Mouse (Mus musculus): ENCODE results near the gene Anp32b. TPM values are rescaled to one million over a fixed set of nuclear protein-coding genes. Genes with fewer than 3 reads are reported as not detected.

The Anp32b gene
- 103 and 209 TPM in 2 replicates for total RNA-seq (2017)

GRCm38 (mm10) chr4:46450519-46451131 lies at the start of gene Anp32b:
Gene Anp32b, plus strand, starts transcription at chr4:46450902.
- ATAC-seq (replicated peaks in 1 of 2; ENCODE audit: insufficient read depth in 1 of 2, low FRiP score in 2 of 2, low TSS enrichment in 1 of 2, low read depth in 1 of 2, poor library complexity in 2 of 2, severe bottlenecking in 2 of 2) = peak; percentile 65 to 76

GRCm38 (mm10) chr4:46404042-46404795 lies 46.5 kb upstream of the Anp32b start:
- peak; percentile 95 to 97 for ATAC-seq (replicated peaks in 1 of 2; ENCODE audit: insufficient read depth in 1 of 2, low FRiP score in 2 of 2, low TSS enrichment in 1 of 2, low read depth in 1 of 2, poor library complexity in 2 of 2, severe bottlenecking in 2 of 2)

- no peak for ATAC-seq (replicated peaks in 1 of 2; ENCODE audit: insufficient read depth in 1 of 2, low FRiP score in 2 of 2, low TSS enrichment in 1 of 2, low read depth in 1 of 2, poor library complexity in 2 of 2, severe bottlenecking in 2 of 2)
Observed at GRCm38 (mm10) chr4:46406966-46407703, 43.6 kb upstream of the Anp32b start.

DNA sequence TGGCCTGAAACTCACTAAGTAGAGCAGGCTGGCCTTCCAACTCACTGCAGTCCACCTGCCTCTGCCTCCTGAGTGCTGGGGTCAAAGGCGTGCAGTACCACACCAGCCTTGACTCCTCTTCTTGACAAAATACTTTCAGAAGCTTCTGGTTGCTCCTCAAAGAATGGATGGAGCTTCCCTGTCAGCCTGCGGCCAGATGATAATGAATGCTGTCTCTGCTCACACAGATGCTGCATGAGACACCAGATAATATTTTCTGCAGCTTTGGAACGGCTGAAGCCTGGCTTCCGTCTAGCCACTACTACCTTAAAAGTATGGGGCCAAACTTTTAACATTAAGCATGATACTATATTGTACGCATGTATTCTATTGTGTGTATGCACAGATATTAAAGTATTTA lies 40.0 kb upstream of the Anp32b start:
- no peak; a peak in 1 of 4 replicates for ATAC-seq (replicated peaks in 1 of 2; ENCODE audit: insufficient read depth in 1 of 2, low FRiP score in 2 of 2, low TSS enrichment in 1 of 2, low read depth in 1 of 2, poor library complexity in 2 of 2, severe bottlenecking in 2 of 2)

- ATAC-seq (replicated peaks in 1 of 2; ENCODE audit: insufficient read depth in 1 of 2, low FRiP score in 2 of 2, low TSS enrichment in 1 of 2, low read depth in 1 of 2, poor library complexity in 2 of 2, severe bottlenecking in 2 of 2) = peak; percentile 87 to 95
Observed at GRCm38 (mm10) chr4:46411489-46411888, 39.2 kb upstream of the Anp32b start.

- ATAC-seq (replicated peaks in 1 of 2; ENCODE audit: insufficient read depth in 1 of 2, low FRiP score in 2 of 2, low TSS enrichment in 1 of 2, low read depth in 1 of 2, poor library complexity in 2 of 2, severe bottlenecking in 2 of 2) = no peak
Observed at GRCm38 (mm10) chr4:46412113-46412512, 38.6 kb upstream of the Anp32b start.

DNA sequence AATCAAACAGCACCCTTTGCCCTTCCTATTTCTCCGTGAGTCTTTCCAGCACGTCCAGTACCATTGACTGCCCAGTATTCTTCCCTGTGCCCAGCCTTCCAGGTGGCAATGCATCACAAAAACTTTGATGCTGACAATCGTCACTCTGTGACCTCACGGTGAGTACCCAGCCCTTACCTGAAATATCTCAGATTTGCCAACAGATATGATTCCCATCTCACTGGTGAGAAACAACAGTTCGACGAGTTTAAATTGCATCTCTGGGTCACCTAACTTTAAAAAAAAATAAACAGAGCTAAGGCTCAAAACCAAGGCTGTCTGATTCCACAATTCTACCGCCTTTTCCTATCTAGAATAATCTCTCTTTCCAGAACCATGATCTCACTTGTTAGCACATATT lies 37.3 kb upstream of the Anp32b start, which contains the start of gene Hemgn:
Gene Hemgn (minus strand): TSS at position 101 of the 400 bp plus-strand sequence.
- ATAC-seq (replicated peaks in 1 of 2; ENCODE audit: insufficient read depth in 1 of 2, low FRiP score in 2 of 2, low TSS enrichment in 1 of 2, low read depth in 1 of 2, poor library complexity in 2 of 2, severe bottlenecking in 2 of 2) = no peak

GRCm38 (mm10) chr4:46417491-46417890 lies 33.2 kb upstream of the Anp32b start:
- ATAC-seq (replicated peaks in 1 of 2; ENCODE audit: insufficient read depth in 1 of 2, low FRiP score in 2 of 2, low TSS enrichment in 1 of 2, low read depth in 1 of 2, poor library complexity in 2 of 2, severe bottlenecking in 2 of 2) = peak; percentile 61 to 70

DNA sequence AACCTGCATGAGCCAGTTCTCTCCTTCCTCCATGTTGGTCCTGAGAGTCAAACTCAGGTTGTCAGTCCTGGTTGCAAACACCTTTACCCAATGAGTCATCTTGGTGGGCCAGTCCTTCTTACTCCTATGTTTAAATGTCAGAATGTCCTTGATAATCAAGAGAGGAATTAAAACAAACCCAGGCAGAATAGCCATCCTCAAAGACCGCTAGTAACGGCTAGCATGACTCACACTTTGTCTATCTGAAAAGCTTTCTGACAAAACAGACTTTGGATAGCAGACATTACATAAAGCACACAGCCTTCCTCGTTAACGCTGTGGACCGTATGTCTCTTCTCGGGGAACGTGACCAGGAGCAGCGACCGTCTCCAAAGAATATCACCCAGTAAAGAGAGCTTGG lies 31.9 kb upstream of the Anp32b start:
- ATAC-seq (replicated peaks in 1 of 2; ENCODE audit: insufficient read depth in 1 of 2, low FRiP score in 2 of 2, low TSS enrichment in 1 of 2, low read depth in 1 of 2, poor library complexity in 2 of 2, severe bottlenecking in 2 of 2) = no peak

DNA sequence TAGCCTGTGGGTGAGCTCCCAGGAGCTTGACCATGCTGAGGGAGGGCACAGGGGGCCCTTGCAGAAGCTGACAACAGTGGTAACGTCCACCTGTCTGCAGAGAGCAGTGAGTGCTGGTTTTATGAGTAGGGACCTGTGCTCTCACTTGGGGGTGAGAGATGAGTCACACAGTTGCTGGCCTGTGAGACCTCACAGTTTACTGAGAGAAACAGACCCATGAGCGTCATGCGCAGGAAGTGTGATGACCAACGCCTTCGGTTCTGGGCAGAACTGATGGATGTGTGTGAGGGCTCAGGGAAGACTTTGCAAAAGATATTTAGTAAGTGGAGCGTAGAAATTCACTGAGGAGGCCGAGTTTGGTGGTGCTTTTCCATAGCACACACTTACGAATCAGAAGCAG lies 28.1 kb upstream of the Anp32b start:
- ATAC-seq (replicated peaks in 1 of 2; ENCODE audit: insufficient read depth in 1 of 2, low FRiP score in 2 of 2, low TSS enrichment in 1 of 2, low read depth in 1 of 2, poor library complexity in 2 of 2, severe bottlenecking in 2 of 2) = no peak

- no peak for ATAC-seq (replicated peaks in 1 of 2; ENCODE audit: insufficient read depth in 1 of 2, low FRiP score in 2 of 2, low TSS enrichment in 1 of 2, low read depth in 1 of 2, poor library complexity in 2 of 2, severe bottlenecking in 2 of 2)
Observed at GRCm38 (mm10) chr4:46428903-46429499, 21.7 kb upstream of the Anp32b start.

DNA sequence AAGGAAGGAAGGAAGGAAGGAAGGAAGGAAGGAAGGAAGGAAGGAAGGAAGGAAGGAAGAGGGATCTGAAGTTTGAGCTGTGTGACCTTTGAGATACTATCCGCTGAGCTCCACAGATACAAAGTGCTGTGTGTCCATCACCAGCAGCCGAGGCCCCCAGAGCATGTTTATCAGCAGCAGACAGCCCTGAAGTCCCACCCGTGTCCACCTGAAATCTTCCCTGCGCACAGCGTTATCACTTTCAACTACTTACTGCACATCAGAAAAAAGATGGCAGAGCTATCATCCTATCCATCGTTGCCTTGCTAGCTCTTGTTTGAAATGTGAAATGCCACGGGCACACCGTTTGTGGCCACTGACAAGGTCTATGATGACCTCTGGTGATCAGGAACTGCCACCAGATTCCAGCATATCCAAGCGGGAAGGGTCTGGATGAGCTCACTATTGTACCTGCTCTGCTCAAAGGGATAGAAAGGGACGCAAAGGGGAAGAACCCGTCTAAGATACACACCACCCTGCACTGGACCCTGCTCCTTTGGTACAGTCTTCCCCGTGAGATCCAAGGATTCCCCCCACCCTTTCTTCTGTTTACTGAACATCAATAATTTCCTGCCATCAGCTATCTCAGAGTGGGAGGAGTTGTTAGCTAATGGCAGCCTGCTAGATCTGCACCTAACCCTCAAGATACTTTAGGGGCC lies 18.2 kb upstream of the Anp32b start:
- no peak for ATAC-seq (replicated peaks in 1 of 2; ENCODE audit: insufficient read depth in 1 of 2, low FRiP score in 2 of 2, low TSS enrichment in 1 of 2, low read depth in 1 of 2, poor library complexity in 2 of 2, severe bottlenecking in 2 of 2)

DNA sequence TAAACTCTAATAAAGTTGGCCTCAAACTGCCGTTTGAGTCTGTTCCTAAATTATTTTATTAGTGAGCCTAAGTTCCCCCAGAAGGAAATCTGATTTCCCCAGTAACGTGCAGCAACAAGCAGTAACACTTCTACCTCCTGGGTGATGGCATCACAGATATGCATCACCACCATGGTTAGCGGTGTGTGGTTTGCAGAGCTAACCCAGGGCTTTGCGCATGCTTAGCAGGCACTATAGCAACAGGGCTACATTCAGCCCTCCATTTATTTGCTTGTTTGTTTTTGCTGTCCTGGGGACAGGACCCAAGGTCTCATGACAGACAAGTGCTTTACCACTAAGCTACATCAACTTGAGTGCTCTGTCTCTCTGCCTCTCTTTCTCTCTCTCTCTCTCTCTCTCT lies 8.2 kb upstream of the Anp32b start:
- peak; percentile 53 to 77 for ATAC-seq (replicated peaks in 1 of 2; ENCODE audit: insufficient read depth in 1 of 2, low FRiP score in 2 of 2, low TSS enrichment in 1 of 2, low read depth in 1 of 2, poor library complexity in 2 of 2, severe bottlenecking in 2 of 2)

DNA sequence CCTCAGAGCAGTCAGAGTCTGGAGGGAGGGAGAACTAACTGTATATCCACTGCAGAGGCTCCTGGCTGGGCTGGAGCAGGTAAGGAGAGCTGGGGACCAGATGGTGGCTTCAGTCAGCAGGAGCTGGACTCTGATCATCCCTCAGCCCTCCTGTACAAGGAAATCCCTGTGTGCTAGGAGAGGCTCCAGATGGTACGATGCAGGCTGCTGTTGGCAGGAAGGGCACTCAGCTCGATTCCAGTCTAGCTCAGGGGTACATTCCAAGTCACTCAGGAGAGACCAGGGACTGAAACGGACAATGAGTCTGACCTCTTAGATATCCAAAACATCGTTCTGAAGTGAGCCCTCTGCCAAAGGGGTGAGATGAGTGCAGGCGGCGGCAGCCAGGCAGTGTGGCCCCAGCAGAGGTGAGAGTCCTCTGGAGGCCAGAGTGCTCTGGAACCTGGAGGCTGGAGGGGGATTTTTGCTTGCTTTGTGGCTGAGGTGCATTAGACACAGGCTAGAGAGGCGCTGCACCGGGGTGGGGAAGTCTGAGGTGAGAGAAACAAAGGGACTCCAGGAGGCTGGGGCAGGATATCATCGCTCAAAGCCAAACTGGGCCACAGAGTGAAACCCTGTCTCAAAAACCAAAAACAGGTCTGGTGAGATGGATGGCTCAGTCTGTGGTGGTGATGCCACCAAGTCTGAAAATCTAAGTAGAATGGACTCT lies 5.3 kb upstream of the Anp32b start:
- no peak for ATAC-seq (replicated peaks in 1 of 2; ENCODE audit: insufficient read depth in 1 of 2, low FRiP score in 2 of 2, low TSS enrichment in 1 of 2, low read depth in 1 of 2, poor library complexity in 2 of 2, severe bottlenecking in 2 of 2)

DNA sequence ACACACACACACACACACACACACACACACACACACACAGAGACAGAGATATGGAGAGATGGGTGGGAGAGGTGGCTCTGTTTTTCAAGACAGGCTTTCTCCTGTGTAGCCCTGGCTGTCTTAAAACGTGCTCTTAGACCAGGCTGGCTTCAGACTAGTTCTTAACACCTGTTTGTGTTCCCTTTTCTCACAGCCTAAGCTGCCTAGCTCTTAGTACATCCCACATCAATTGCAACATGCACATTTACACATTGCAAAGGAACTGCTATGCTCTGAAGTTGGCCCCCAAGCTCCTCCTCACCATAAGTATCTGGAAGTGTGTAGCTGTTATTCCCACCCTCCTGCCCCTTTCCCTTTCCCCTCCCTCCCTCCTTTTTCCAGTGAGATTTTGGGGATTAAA lies 3.2 kb upstream of the Anp32b start:
- ATAC-seq (replicated peaks in 1 of 2; ENCODE audit: insufficient read depth in 1 of 2, low FRiP score in 2 of 2, low TSS enrichment in 1 of 2, low read depth in 1 of 2, poor library complexity in 2 of 2, severe bottlenecking in 2 of 2) = no peak

DNA sequence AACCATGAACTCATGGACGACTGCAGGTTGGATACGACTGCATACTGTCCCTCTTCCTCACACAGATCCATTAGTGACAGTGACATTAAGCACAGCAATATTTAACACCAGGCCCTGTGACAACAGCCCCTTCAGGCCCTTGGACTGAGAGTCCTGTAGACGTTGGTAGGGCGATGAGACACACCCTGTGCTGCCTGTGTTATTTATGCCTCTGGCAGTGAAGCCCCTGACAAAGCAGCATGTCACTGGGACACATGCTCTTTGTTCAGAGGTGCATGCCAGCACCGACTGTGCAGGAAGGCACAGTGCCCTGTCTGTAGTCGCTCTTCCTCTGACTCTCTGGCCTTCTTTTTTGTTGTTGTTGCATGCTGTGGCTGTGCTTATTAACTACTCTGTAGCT lies 1.8 kb upstream of the Anp32b start:
- no peak for ATAC-seq (replicated peaks in 1 of 2; ENCODE audit: insufficient read depth in 1 of 2, low FRiP score in 2 of 2, low TSS enrichment in 1 of 2, low read depth in 1 of 2, poor library complexity in 2 of 2, severe bottlenecking in 2 of 2)

- ATAC-seq (replicated peaks in 1 of 2; ENCODE audit: insufficient read depth in 1 of 2, low FRiP score in 2 of 2, low TSS enrichment in 1 of 2, low read depth in 1 of 2, poor library complexity in 2 of 2, severe bottlenecking in 2 of 2) = no peak
Observed at GRCm38 (mm10) chr4:46450020-46450518, 633 bp upstream of the Anp32b start.

Measured in hematopoietic stem cell, adult 5-6 weeks (primary cell).